In the genomic region with DNA sequence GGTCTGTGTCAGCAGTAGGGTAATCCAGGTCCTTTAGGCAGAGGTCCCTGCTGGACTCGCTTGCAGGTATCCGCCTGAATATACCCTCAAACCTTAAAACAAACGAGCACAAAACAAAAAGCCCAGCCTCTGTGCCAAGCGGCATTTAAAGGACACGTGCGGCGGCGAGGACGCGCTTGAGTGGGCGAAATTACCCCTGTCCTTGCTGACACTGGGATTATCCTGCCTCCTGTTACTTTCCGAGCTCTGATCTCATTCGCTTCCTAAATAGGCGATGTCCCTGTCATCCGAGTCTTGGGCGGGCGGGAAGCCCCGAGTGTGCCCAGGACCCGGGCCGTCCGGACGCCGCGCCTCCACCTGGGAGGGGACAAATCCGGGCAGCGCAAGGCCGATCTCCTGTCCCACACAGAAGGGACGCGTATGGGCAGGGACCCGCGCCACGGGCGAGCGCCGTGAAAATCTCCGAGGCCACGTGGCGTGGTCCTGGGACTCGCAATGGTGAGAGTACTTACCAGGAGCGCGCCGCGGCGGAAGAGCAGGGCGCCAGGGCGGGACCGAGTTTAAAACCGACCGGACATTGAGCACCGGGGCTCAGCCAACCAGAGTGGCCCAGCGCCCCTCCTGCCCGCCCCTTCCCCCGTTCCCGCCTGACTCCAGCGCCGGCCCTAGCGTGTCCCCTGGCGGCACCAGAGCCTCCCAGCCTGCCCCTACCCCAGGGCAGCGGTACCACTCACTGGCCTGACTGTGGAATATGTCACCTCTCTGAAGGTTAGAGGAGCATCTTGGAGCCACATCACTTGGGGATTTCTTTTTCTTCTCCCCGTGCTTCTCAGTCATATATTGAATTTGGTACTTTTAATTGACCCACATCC, we compare ENCODE assay signal across 8 mouse cellular contexts. TPM values are rescaled to one million over a fixed set of nuclear protein-coding genes. Genes with fewer than 3 reads are reported as not detected.
DNase-seq lines count a peak whose midpoint lies in the region; ATAC-seq and TF ChIP-seq lines count a peak whose summit lies in the region.

No protein-coding gene starts in this region.

- H3K4me3 ChIP-seq in forebrain, embryonic 11.5 days (ENCODE audit: low read depth, low read length), result peak overlapping the region; percentile 75
- H3K4me3 ChIP-seq in heart, embryonic 15.5 days, result peak overlapping the region; percentile 76
- peak overlapping the region; percentile 72 to 74 for H3K4me3 ChIP-seq in liver, embryonic 14.5 days (ENCODE audit: insufficient read depth in 1 of 2, low read depth in 2 of 2, low read length in 2 of 2)
- H3K4me3 ChIP-seq in stomach, postnatal 0 days (ENCODE audit: low read depth, low read length), result peak overlapping the region; percentile 60

- no peak for TF ChIP-seq EP300 in liver, embryonic 14.5 days (IDR thresholded peaks at IDR 0.05; ENCODE audit: low read depth)
- no peak for TF ChIP-seq EP300 in stomach, postnatal 0 days (optimal IDR thresholded peaks at IDR 0.05)

- H3K27ac ChIP-seq in forebrain, embryonic 11.5 days (ENCODE audit: low read depth, low read length), result no peak overlapping the region
- peak overlapping the region; percentile 80 for H3K27ac ChIP-seq in heart, embryonic 15.5 days
- H3K27ac ChIP-seq in liver, embryonic 14.5 days, result no peak overlapping the region
- peak overlapping the region; percentile 40; the same call in 1 of the 2 replicates for H3K27ac ChIP-seq in stomach, postnatal 0 days (replicated peaks)

- H3K27me3 ChIP-seq in forebrain, embryonic 11.5 days (ENCODE audit: control insufficient read depth, insufficient read depth, low read length), result no peaks in the 10 kb centered on the region
- no peaks in the 10 kb centered on the region for H3K27me3 ChIP-seq in heart, embryonic 15.5 days
- H3K27me3 ChIP-seq in liver, embryonic 14.5 days (ENCODE audit: control insufficient read depth, insufficient read depth, low read length), result no peaks in the 10 kb centered on the region
- H3K27me3 ChIP-seq in stomach, postnatal 0 days (ENCODE audit: control insufficient read depth, insufficient read depth, low read length), result no peaks in the 10 kb centered on the region

- peak overlapping the region; percentile 84 for H3K9ac ChIP-seq in forebrain, embryonic 11.5 days (ENCODE audit: low read length)
- H3K9ac ChIP-seq in heart, embryonic 15.5 days, result peak overlapping the region; percentile 76
- peak overlapping the region; percentile 75 for H3K9ac ChIP-seq in liver, embryonic 14.5 days (replicated peaks)
- peak overlapping the region; percentile 61 for H3K9ac ChIP-seq in stomach, postnatal 0 days (ENCODE audit: low read length)

- ATAC-seq in forebrain, embryonic 11.5 days (replicated peaks; ENCODE audit: low FRiP score), result peak; percentile 99
- peak; percentile 99 for ATAC-seq in heart, embryonic 15.5 days (replicated peaks; ENCODE audit: insufficient number of reproducible peaks, insufficient read depth, low FRiP score, low read depth)
- ATAC-seq in liver, embryonic 14.5 days (ENCODE audit: insufficient read depth), result peak; percentile 98
- peak; percentile 97 for ATAC-seq in stomach, postnatal 0 days (ENCODE audit: low FRiP score, low TSS enrichment)

- peak; percentile 52 for TF ChIP-seq CTCF in liver, embryonic 14.5 days (IDR thresholded peaks at IDR 0.05; ENCODE audit: low read depth)
- TF ChIP-seq CTCF in stomach, postnatal 0 days (IDR thresholded peaks at IDR 0.05; ENCODE audit: low read depth), result peak; percentile 64

- peak; percentile 68 to 73 for DNase-seq in CD8-positive naive resting alpha-beta T cell, adult 2 months (ENCODE audit: low read depth in 2 of 2, low spot score in 2 of 2)
- DNase-seq in c-Kit-positive CD71-negative TER-119-negative erythroid progenitor cells, embryonic 14.5 days (ENCODE audit: low read depth), result peak; percentile 41
- peak; percentile 87 for DNase-seq in forebrain, embryonic 11.5 days (ENCODE audit: low spot score)
- peak; percentile 79 to 89 for DNase-seq in kidney, postnatal 25 days
- peak in 1 of 3 experiments; percentile 14 for DNase-seq in liver, embryonic 14.5 days (ENCODE audit: low read depth in 3 of 3, low spot score in 3 of 3)
- peak; percentile 84 for DNase-seq in neural tube, embryonic 10.5 days (ENCODE audit: extremely low spot score, low spot score)
- peak; percentile 63 for DNase-seq in stomach, postnatal 0 days (ENCODE audit: low spot score)

- no peaks in the 10 kb centered on the region for H3K4me1 ChIP-seq in forebrain, embryonic 11.5 days (replicated peaks; ENCODE audit: control insufficient read depth, insufficient read depth, low read length)
- peaks cover 7% of the 10 kb centered on the region for H3K4me1 ChIP-seq in heart, embryonic 15.5 days (replicated peaks)
- H3K4me1 ChIP-seq in liver, embryonic 14.5 days (replicated peaks; ENCODE audit: control insufficient read depth in 2 of 2, insufficient read depth in 2 of 2, low read length in 1 of 2), result peaks cover 0 to 2% of the 10 kb centered on the region in 2 experiments; a peak in 1 of 4 replicates
- H3K4me1 ChIP-seq in stomach, postnatal 0 days (replicated peaks; ENCODE audit: control insufficient read depth, insufficient read depth), result no peaks in the 10 kb centered on the region

- WGBS in forebrain, embryonic 11.5 days, result 4% methylated on average over 54 of the region's 60 CpGs
- WGBS in heart, embryonic 15.5 days, result 5% methylated on average over 60 of the region's 60 CpGs
- WGBS in liver, embryonic 14.5 days (ENCODE audit: insufficient replicate concordance), result 4% methylated on average over 57 of the region's 60 CpGs
- WGBS in stomach, postnatal 0 days, result 2% methylated on average over 56 of the region's 60 CpGs

- peaks cover 24% of the 10 kb centered on the region for H3K36me3 ChIP-seq in forebrain, embryonic 11.5 days (ENCODE audit: control insufficient read depth, insufficient read depth, low read length)
- peaks cover 29% of the 10 kb centered on the region for H3K36me3 ChIP-seq in heart, embryonic 15.5 days
- peaks cover 26% of the 10 kb centered on the region for H3K36me3 ChIP-seq in liver, embryonic 14.5 days (replicated peaks; ENCODE audit: control insufficient read depth, insufficient read depth, low read depth)
- H3K36me3 ChIP-seq in stomach, postnatal 0 days (ENCODE audit: control insufficient read depth, insufficient read depth, low read length), result peaks cover 6% of the 10 kb centered on the region; the same call in 1 of the 2 replicates

- H3K4me2 ChIP-seq in forebrain, embryonic 11.5 days (ENCODE audit: low read depth, low read length, severe bottlenecking), result peak overlapping the region; percentile 64
- H3K4me2 ChIP-seq in heart, embryonic 15.5 days, result peak overlapping the region; percentile 62
- peak overlapping the region; percentile 76 for H3K4me2 ChIP-seq in liver, embryonic 14.5 days (ENCODE audit: low read depth)
- peak overlapping the region; percentile 81 for H3K4me2 ChIP-seq in stomach, postnatal 0 days (replicated peaks; ENCODE audit: low read depth)

- peaks cover 25% of the 10 kb centered on the region; the same call in 1 of the 2 replicates for H3K9me3 ChIP-seq in forebrain, embryonic 11.5 days (ENCODE audit: control insufficient read depth, low read length)
- peaks cover 12% of the 10 kb centered on the region for H3K9me3 ChIP-seq in heart, embryonic 15.5 days (replicated peaks)
- H3K9me3 ChIP-seq in liver, embryonic 14.5 days (ENCODE audit: control insufficient read depth, low read length), result peaks cover 10% of the 10 kb centered on the region
- H3K9me3 ChIP-seq in stomach, postnatal 0 days (ENCODE audit: control insufficient read depth, low read length), result 0 out of 2 replicates have a peak, but pooled peaks cover 2% of the 10 kb centered on the region

RNA-seq across cellular contexts. Expression of gene Srpk2, which starts 27.9 kb away (rescaled TPM):
- polyA plus RNA-seq in forebrain, embryonic 11.5 days (2014; fragmentation: Nextera tagmentation; extraction: Ambion mirVana), result 60.0 and 61.1 TPM in 2 replicates
- 39.7 and 40.5 TPM in 2 replicates for polyA plus RNA-seq in heart, embryonic 15.5 days (2015; fragmentation: Nextera tagmentation; extraction: Ambion mirVana)
- polyA plus RNA-seq in liver, embryonic 14.5 days (2012; rRNA removed), result 1.9 and 3.2 TPM in 2 replicates
- polyA plus RNA-seq in liver, embryonic 14.5 days (2014; fragmentation: Nextera tagmentation; extraction: Ambion mirVana), result 5.4 and 6.8 TPM in 2 replicates
- 27.1 and 27.4 TPM in 2 replicates for polyA plus RNA-seq in stomach, postnatal 0 days (2015; fragmentation: Nextera tagmentation; extraction: Ambion mirVana)

Comparison
In these comparisons a context has a peak if more than half of its experiments do, and no peak if none do; other contexts are left out.
1. H3K27ac ChIP-seq: peak in heart, embryonic 15.5 days (single experiment) and stomach, postnatal 0 days (single experiment); none in forebrain, embryonic 11.5 days (single experiment) and liver, embryonic 14.5 days (single experiment).
2. Peak in every context shown above with its lines, with median percentiles within 50 percentile points of each other: ATAC-seq, H3K4me2 ChIP-seq, H3K4me3 ChIP-seq and H3K9ac ChIP-seq.